Mouse (Mus musculus) thymus, adult 2 months (tissue): Measurements from ENCODE around the gene Ifna2.

Experiments used
- CTCF ChIP-seq: fragments of 200-500 bp; IDR thresholded peaks from 2 replicates; pipeline ENCODE4 v1.5.1; 2012; ENCODE audit warnings: mild to moderate bottlenecking, control low read depth, low read length, moderate library complexity, borderline replicate concordance; ENCODE audit not compliant: control insufficient read depth, poor library complexity, insufficient read depth; ENCODE audit errors: extremely low read depth
- POLR2A ChIP-seq: fragments of 200-500 bp; IDR thresholded peaks from 2 replicates; pipeline ENCODE4 v1.6.1; 2012; ENCODE audit warnings: mild to moderate bottlenecking, low read length, control low read depth, moderate library complexity; ENCODE audit not compliant: control insufficient read depth, poor library complexity, insufficient read depth; ENCODE audit errors: extremely low read depth

- TF ChIP-seq CTCF = no peak
- no peak for TF ChIP-seq POLR2A
Measured at GRCm38 (mm10) chr4:88697753-88698152, 14.0 kb upstream of the Ifna2 start.
